Mouse (Mus musculus) intestine, postnatal 0 days (tissue): Measurements from ENCODE around the gene Wnt7b. TPM values are rescaled to one million over a fixed set of nuclear protein-coding genes. Genes with fewer than 3 reads are reported as not detected.

ENCODE experiments used
- ATAC-seq: fragments of 200-750 bp; cut with Nextera tagmentation; 2 replicates; pipeline ENCODE4 v1.8.0; 2017; ENCODE audit warnings: mild to moderate bottlenecking, moderate TSS enrichment, moderate library complexity
- H3K27ac ChIP-seq: fragments of 300-500 bp; sonication (generic); 2 replicates; pipeline ENCODE4 v1.5.1; 2014; ENCODE audit warnings: mild to moderate bottlenecking, low read depth, low read length, moderate library complexity
- H3K27me3 ChIP-seq: fragments of 300-500 bp; sonication (generic); replicated peaks from 2 replicates; pipeline ENCODE4 v1.6.1; 2014; ENCODE audit warnings: low read length, mixed read lengths; ENCODE audit not compliant: control insufficient read depth, insufficient read depth
- H3K36me3 ChIP-seq: fragments of 300-500 bp; sonication (generic); 2 replicates; pipeline ENCODE4 v1.6.1; 2014; ENCODE audit warnings: mild to moderate bottlenecking, moderate library complexity; ENCODE audit not compliant: control insufficient read depth, insufficient read depth
- H3K4me1 ChIP-seq: fragments of 300-500 bp; sonication (generic); replicated peaks from 2 replicates; pipeline ENCODE4 v1.6.1; 2014; ENCODE audit warnings: antibody characterized with exemption, low read length, mixed read lengths; ENCODE audit not compliant: control insufficient read depth, insufficient read depth
- H3K4me2 ChIP-seq: fragments of 300-500 bp; sonication (generic); replicated peaks from 2 replicates; pipeline ENCODE4 v1.6.1; 2014; ENCODE audit warnings: low read depth, mild to moderate bottlenecking, moderate library complexity
- H3K4me3 ChIP-seq: fragments of 300-500 bp; sonication (generic); 2 replicates; pipeline ENCODE4 v1.5.1; 2014; ENCODE audit warnings: low read depth, low read length
- H3K9ac ChIP-seq: fragments of 300-500 bp; sonication (generic); 2 replicates; pipeline ENCODE4 v1.6.1; 2014; ENCODE audit warnings: mild to moderate bottlenecking, low read depth, low read length
- H3K9me3 ChIP-seq: fragments of 300-500 bp; sonication (generic); 2 replicates; pipeline ENCODE4 v1.6.1; 2016; ENCODE audit warnings: mixed run types; ENCODE audit not compliant: control insufficient read depth
- CTCF ChIP-seq: sonication (generic); IDR thresholded peaks from 2 replicates; pipeline ENCODE4 v1.5.1; 2016; ENCODE audit warnings: low read depth, mild to moderate bottlenecking, control low read depth, antibody characterized with exemption, moderate library complexity
- WGBS: fragments of 180-500 bp; shearing (Covaris S2); extraction: QIAGEN DNeasy Blood & Tissue Kit; methylation state at CpG from one replicate; pipeline ENCODE4 v1.1.7; 2014; 5-methylcytosine and 5-hydroxymethylcytosine counted together
- polyA plus RNA-seq: library from polyadenylated mRNA; unstranded; fragments of >200 nt; fragmentation: Nextera tagmentation; extraction: Ambion mirVana; gene quantifications from 2 replicates; pipeline ENCODE4 v1.2.1, GENCODE M21; 2015

Wnt7b gene
- polyA plus RNA-seq, 1 experiment from 2014 or later: 0.14 TPM

DNA sequence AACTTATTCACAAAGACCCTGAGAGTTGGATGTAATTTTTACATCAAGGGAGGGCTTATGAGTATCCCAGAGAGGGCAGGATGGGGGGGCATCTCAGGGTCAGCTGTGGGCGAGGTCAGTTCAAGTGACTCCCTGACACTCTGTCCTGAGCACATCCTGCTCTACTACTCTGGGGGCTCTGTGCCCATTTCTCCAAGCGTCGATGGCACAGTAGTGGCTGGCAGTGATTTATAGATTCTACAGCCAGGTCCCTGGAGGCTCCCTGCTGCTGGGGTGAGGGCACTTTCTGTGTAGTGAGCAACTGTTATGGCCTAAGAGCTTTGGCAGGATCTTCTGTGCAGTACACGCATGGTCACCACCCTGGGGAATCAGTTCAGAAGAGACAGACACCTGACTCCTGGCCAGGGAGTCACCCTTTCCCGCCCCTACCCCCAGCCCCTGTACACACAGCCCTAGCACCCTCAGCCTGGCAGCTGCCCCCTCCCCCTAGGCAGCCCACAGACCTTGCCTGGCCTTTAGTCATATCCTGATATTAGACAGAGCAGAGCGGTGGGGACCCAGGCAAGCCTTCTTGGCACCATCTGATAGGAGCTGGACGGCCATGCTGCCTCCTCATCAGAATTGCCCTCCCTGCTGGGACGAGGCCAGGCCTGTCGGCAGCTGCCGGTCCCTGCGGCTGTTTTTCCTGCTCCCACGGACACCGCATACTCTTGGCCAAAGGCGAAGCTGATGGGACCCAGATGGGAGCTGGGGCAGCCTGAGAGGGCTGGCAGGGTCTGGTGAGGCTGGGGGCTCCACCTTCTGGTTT is 77.0 kb downstream of the Wnt7b start:
- Histone ChIP-seq H3K4me2 (no peak overlapping the region), H3K4me1 (no peaks in the 10 kb centered on the region), H3K9me3 (no peaks in the 10 kb centered on the region), H3K9ac (no peak overlapping the region), H3K27me3 (no peaks in the 10 kb centered on the region), H3K27ac (no peak overlapping the region), H3K36me3 (no peaks in the 10 kb centered on the region), H3K4me3 (no peak overlapping the region)
- ATAC-seq: no peak
- no peak for TF ChIP-seq CTCF
- 66% methylated on average over 14 of the region's 14 CpGs for WGBS

DNA sequence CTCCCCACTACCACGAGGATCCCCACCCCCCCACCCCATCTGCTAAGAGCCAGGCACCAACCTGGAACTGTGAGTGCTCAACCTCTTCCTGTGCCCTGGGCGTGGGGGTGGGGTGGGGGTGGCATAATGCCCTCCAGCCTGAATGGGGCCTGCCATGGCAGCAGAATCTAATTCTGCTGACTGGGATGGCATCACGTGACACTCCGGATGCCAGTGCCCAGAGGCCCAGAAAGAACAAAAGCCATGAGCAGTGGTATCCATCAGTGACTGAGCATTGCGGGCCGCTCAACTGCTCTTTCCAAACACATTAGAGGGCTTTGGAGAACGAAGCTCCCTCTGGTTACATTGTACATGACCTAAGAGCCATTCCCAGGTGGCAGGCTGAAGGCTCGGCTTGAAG is 79.1 kb downstream of the Wnt7b start, which contains the start of gene 7530416G11Rik:
Gene 7530416G11Rik (minus strand): TSS at position 101 of the 400 bp plus-strand sequence.
- H3K36me3 ChIP-seq: no peaks in the 10 kb centered on the region
- no peak within 1 kb of the TSS for H3K4me2 ChIP-seq
- H3K4me3 ChIP-seq: no peak within 1 kb of the TSS
- ATAC-seq: no peak
- WGBS: 83% methylated on average over 8 of the region's 8 CpGs
- TF ChIP-seq CTCF: no peak
- no peaks in the 10 kb centered on the region for H3K27me3 ChIP-seq
- H3K27ac ChIP-seq: no peak within 1 kb of the TSS
- H3K9me3 ChIP-seq: no peaks in the 10 kb centered on the region
- H3K9ac ChIP-seq: no peak within 1 kb of the TSS
- no peaks in the 10 kb centered on the region for H3K4me1 ChIP-seq

DNA sequence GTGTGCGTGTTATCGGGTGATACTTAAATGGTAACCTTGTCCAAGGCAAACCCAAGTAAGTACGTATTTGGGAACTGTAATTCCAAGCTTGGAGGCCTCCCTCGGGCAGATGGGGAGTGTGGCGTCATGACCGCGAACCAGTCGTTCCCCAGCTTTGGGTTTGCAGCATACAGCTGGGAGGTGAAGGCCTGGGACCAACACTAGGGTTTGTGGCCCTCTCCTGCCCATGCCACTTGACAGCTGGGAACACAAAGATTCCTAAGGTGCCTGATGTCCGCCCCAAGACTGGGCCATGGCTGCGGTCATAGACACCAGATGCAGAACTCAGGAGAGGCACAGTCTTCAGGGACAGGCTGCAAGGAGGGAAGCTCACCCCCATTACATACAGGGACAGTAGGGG is 82.0 kb downstream of the Wnt7b start:
- Histone ChIP-seq H3K27ac (no peak overlapping the region), H3K36me3 (no peaks in the 10 kb centered on the region), H3K4me1 (no peaks in the 10 kb centered on the region), H3K9me3 (no peaks in the 10 kb centered on the region), H3K4me2 (no peak overlapping the region), H3K27me3 (no peaks in the 10 kb centered on the region), H3K4me3 (no peak overlapping the region), H3K9ac (no peak overlapping the region)
- no peak for ATAC-seq
- WGBS: 82% methylated on average over 10 of the region's 10 CpGs
- TF ChIP-seq CTCF: no peak

- WGBS: 59% methylated on average over 10 of the region's 10 CpGs
- Histone ChIP-seq H3K9ac (no peak overlapping the region), H3K36me3 (no peaks in the 10 kb centered on the region), H3K27me3 (no peaks in the 10 kb centered on the region), H3K9me3 (no peaks in the 10 kb centered on the region), H3K27ac (no peak overlapping the region), H3K4me2 (no peak overlapping the region), H3K4me1 (no peaks in the 10 kb centered on the region), H3K4me3 (no peak overlapping the region)
- no peak for ATAC-seq
- TF ChIP-seq CTCF: no peak
Observed at GRCm38 (mm10) chr15:85497981-85498475, 84.2 kb downstream of the Wnt7b start.

- no peak overlapping the region for H3K4me2 ChIP-seq
- H3K4me3 ChIP-seq: no peak overlapping the region
- no peak overlapping the region for H3K27ac ChIP-seq
- H3K36me3 ChIP-seq: no peaks in the 10 kb centered on the region
- H3K9ac ChIP-seq: no peak overlapping the region
- no peaks in the 10 kb centered on the region for H3K9me3 ChIP-seq
- WGBS: 89% methylated on average over 4 of the region's 4 CpGs
- ATAC-seq: no peak
- H3K27me3 ChIP-seq: no peaks in the 10 kb centered on the region
- H3K4me1 ChIP-seq: no peaks in the 10 kb centered on the region
- no peak for TF ChIP-seq CTCF
Observed at GRCm38 (mm10) chr15:85497548-85497947, 84.7 kb downstream of the Wnt7b start.

DNA sequence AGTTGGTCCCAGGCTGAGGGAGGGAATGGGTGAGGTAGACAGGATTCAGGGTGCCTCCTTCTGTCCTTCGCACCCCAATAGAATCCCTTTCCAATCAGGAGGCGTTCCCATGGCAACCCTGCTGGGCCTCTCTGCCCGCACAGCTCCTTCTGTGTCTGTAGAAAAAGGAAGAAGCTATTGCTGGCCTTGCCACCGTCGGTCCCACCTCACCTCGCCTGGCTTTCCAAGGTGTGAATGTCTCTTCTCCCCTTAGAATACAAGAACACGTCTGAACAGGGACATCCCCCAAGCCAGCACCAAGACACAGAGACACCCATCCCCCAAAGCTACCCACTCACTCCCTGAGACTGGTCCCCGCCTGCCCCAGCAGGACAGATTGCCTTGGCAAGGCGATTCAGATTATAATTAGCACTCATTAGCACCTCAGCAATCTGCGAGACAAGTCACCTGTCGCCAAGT is 88.1 kb downstream of the Wnt7b start:
- Histone ChIP-seq H3K9ac (no peak overlapping the region), H3K4me3 (no peak overlapping the region), H3K9me3 (no peaks in the 10 kb centered on the region), H3K4me2 (no peak overlapping the region), H3K4me1 (no peaks in the 10 kb centered on the region), H3K27ac (no peak overlapping the region), H3K27me3 (no peaks in the 10 kb centered on the region; the same call in 1 of the 2 replicates), H3K36me3 (no peaks in the 10 kb centered on the region)
- 15% methylated on average over 11 of the region's 11 CpGs for WGBS
- no peak for TF ChIP-seq CTCF
- ATAC-seq: no peak
